Mouse (Mus musculus) ES-E14 (cell line): Measurements from ENCODE around the gene Parp3. TPM values are rescaled to one million over a fixed set of nuclear protein-coding genes. Genes with fewer than 3 reads are reported as not detected.
A peak's percentile ranks its signal among the peaks of the same experiment; 100 is the strongest.

Experiments used
- DNase-seq: peaks from one replicate; pipeline ENCODE4 v3.0.0-alpha.2; 2013; ENCODE audit warnings: low read depth, low spot score
- H3K27ac ChIP-seq: 2 replicates; pipeline ENCODE4 v1.5.1; 2012; ENCODE audit warnings: low read depth, mild to moderate bottlenecking, low read length, moderate library complexity, mixed read lengths; ENCODE audit not compliant: poor library complexity, insufficient read depth, severe bottlenecking
- H3K36me3 ChIP-seq: 2 replicates; pipeline ENCODE4 v1.6.1; 2012; ENCODE audit warnings: mild to moderate bottlenecking, low read length, moderate library complexity, mixed read lengths; ENCODE audit not compliant: control insufficient read depth, poor library complexity, insufficient read depth, severe bottlenecking
- H3K4me1 ChIP-seq, 2 experiments: fragments of 150-350 bp in 1 of 2; sonication (generic) in 1 of 2; 2 replicates each; pipeline ENCODE4 v1.6.1; 2012; ENCODE audit warnings: low read length in 2 of 2, mild to moderate bottlenecking in 1 of 2, mixed read lengths in 1 of 2; ENCODE audit not compliant: control insufficient read depth in 2 of 2, insufficient read depth in 2 of 2, poor library complexity in 1 of 2
- H3K4me3 ChIP-seq, 2 experiments: fragments of 150-350 bp in 1 of 2; sonication (generic) in 1 of 2; 2 replicates each; pipeline ENCODE4 v1.5.1; 2012; ENCODE audit warnings: low read length in 2 of 2, low read depth in 1 of 2, mild to moderate bottlenecking in 1 of 2, mixed read lengths in 1 of 2; ENCODE audit not compliant: insufficient read depth in 1 of 2, poor library complexity in 1 of 2, severe bottlenecking in 1 of 2
- H3K9ac ChIP-seq: 2 replicates; pipeline ENCODE4 v1.6.1; 2012; ENCODE audit warnings: low read depth, mild to moderate bottlenecking, low read length, mixed read lengths; ENCODE audit not compliant: poor library complexity, insufficient read depth, severe bottlenecking
- H3K9me3 ChIP-seq: fragments of 150-350 bp; sonication (generic); 2 replicates; pipeline ENCODE4 v1.6.1; 2012; ENCODE audit warnings: low read depth, mild to moderate bottlenecking, low read length; ENCODE audit not compliant: control insufficient read depth, insufficient read depth
- CHD2 ChIP-seq: IDR thresholded peaks from 2 replicates; pipeline ENCODE4 v1.6.1; 2014; ENCODE audit warnings: mild to moderate bottlenecking, low read depth, low read length, inconsistent platforms
- HCFC1 ChIP-seq: IDR thresholded peaks from 2 replicates; pipeline ENCODE4 v1.6.1; 2012; ENCODE audit warnings: low read length, inconsistent platforms, borderline replicate concordance; ENCODE audit not compliant: insufficient read depth
- MAFK ChIP-seq: IDR thresholded peaks from 2 replicates; pipeline ENCODE4 v1.6.1; 2014; ENCODE audit warnings: mild to moderate bottlenecking, low read depth, low read length, inconsistent platforms; ENCODE audit not compliant: insufficient read depth
- ZC3H11A ChIP-seq: IDR thresholded peaks from 2 replicates; pipeline ENCODE4 v1.6.1; 2012; ENCODE audit warnings: low read depth, mild to moderate bottlenecking, inconsistent platforms, low read length, borderline replicate concordance
- ZNF384 ChIP-seq: IDR thresholded peaks from 2 replicates; pipeline ENCODE4 v1.6.1; 2012; ENCODE audit warnings: low read depth, low read length, inconsistent platforms
- in situ Hi-C, 2 experiments: fragments of 600-800 bp; cut with MboI; formaldehyde crosslinking; loops; one replicate each; pipeline ENCODE4 v1.15.1; 2025; ENCODE audit warnings: low sequenced_read_pairs in 2 of 2, inconsistent platforms in 1 of 2; ENCODE audit not compliant: unreplicated experiment in 2 of 2
- total RNA-seq: library from RNA; depleted of rRNA; stranded (reverse); fragments of 300-350 nt; gene quantifications from 2 replicates; pipeline ENCODE4 v1.2.3, GENCODE M21; 2012

Gene Parp3
- total RNA-seq, 1 experiment = 6.0 TPM

GRCm38 (mm10) chr9:106482578-106483115 is 5.9 kb upstream of the Parp3 start:
- Histone ChIP-seq H3K9me3 (no peaks in the 10 kb centered on the region), H3K9ac (no peak overlapping the region), H3K36me3 (peaks cover 52% of the 10 kb centered on the region), H3K27ac (no peak overlapping the region; the same call in 1 of the 2 replicates), H3K4me3 (peak overlapping the region in 1 of 2 experiments; percentile 15; a peak in 1 of 4 replicates), H3K4me1 (peaks cover 0 to 17% of the 10 kb centered on the region in 2 experiments; a peak in 2 of 4 replicates)
- TF ChIP-seq ZNF384 (no peak), HCFC1 (no peak), CHD2 (no peak), MAFK (no peak), ZC3H11A (no peak)
- in situ Hi-C loops = no loop called here
- DNase-seq = no peak

- H3K4me1 ChIP-seq = peaks cover 0 to 17% of the 10 kb centered on the region in 2 experiments; a peak in 2 of 4 replicates
- TF ChIP-seq HCFC1 (no peak), ZNF384 (no peak), MAFK (no peak), ZC3H11A (no peak), CHD2 (no peak)
- in situ Hi-C loops = no loop called here
- no peaks in the 10 kb centered on the region for H3K9me3 ChIP-seq
- H3K9ac ChIP-seq = no peak overlapping the region
- H3K4me3 ChIP-seq = no peak overlapping the region
- no peak overlapping the region for H3K27ac ChIP-seq
- peaks cover 52% of the 10 kb centered on the region for H3K36me3 ChIP-seq
- no peak for DNase-seq
Measured at GRCm38 (mm10) chr9:106481676-106482075, 4.9 kb upstream of the Parp3 start.

- no peak for DNase-seq
- in situ Hi-C loops = no loop called here
- no peak for TF ChIP-seq MAFK
- peaks cover 3 to 22% of the 10 kb centered on the region in 2 experiments; a peak in 2 of 4 replicates for H3K4me1 ChIP-seq
- H3K4me3 ChIP-seq = no peak overlapping the region
- peaks cover 52% of the 10 kb centered on the region for H3K36me3 ChIP-seq
- no peaks in the 10 kb centered on the region for H3K9me3 ChIP-seq
- no peak overlapping the region for H3K27ac ChIP-seq
- no peak overlapping the region for H3K9ac ChIP-seq
Measured at GRCm38 (mm10) chr9:106481075-106481474, 4.3 kb upstream of the Parp3 start.

GRCm38 (mm10) chr9:106480541-106480940 is 3.8 kb upstream of the Parp3 start:
- no peak for TF ChIP-seq ZNF384
- TF ChIP-seq MAFK = no peak
- no peak for TF ChIP-seq CHD2
- no peak for TF ChIP-seq ZC3H11A
- TF ChIP-seq HCFC1 = no peak
- H3K36me3 ChIP-seq = peaks cover 52% of the 10 kb centered on the region

GRCm38 (mm10) chr9:106478101-106478500 is 1.4 kb upstream of the Parp3 start:
- Histone ChIP-seq H3K4me3 (peak overlapping the region; percentile 76 to 86), H3K4me1 (peaks cover 5 to 19% of the 10 kb centered on the region in 2 experiments; a peak in 2 of 4 replicates), H3K9me3 (no peaks in the 10 kb centered on the region), H3K36me3 (peaks cover 31% of the 10 kb centered on the region), H3K9ac (peak overlapping the region; percentile 86; the same call in 1 of the 2 replicates), H3K27ac (no peak overlapping the region)
- no peak for TF ChIP-seq CHD2
- TF ChIP-seq ZC3H11A = no peak
- no peak for TF ChIP-seq ZNF384
- no peak for TF ChIP-seq MAFK
- no peak for TF ChIP-seq HCFC1
- no peak for DNase-seq
- in situ Hi-C loops = no loop called here

More at GRCm38 (mm10) chr9:106480541-106480940, 3.8 kb upstream of the Parp3 start:
- H3K27ac ChIP-seq = no peak overlapping the region
- H3K9ac ChIP-seq = no peak overlapping the region
- no peaks in the 10 kb centered on the region for H3K9me3 ChIP-seq
- peaks cover 3 to 23% of the 10 kb centered on the region in 2 experiments; a peak in 2 of 4 replicates for H3K4me1 ChIP-seq
- in situ Hi-C loops = no loop called here
- H3K4me3 ChIP-seq = no peak overlapping the region
- no peak for DNase-seq
